Comparison of ENCODE assay signal across 10 mouse cellular contexts in genomic region chr13:80947705-80948104, GRCm38 (mm10).
"Had no signal": no experiment of that assay in that cellular context is flagged by ENCODE, and none has a peak within 500 bp of the region (broad histone marks: within the 10 kb centered on the region; RNA-seq: fewer than 3 reads in every experiment).

No protein-coding gene starts in this region.

- ATAC-seq: inflammation-experienced regulatory T-cells, adult 6 months; intestine, postnatal 0 days; midbrain, embryonic 16.5 days had no signal

- DNase-seq: kidney, adult 8-10 months; kidney, postnatal 36 days; lung, adult 18-20 months; right cerebral cortex, postnatal 4 days; spleen, adult 18-20 months; thymus, adult 2 months; thymus, postnatal 25 days had no signal
